Mouse (Mus musculus): ENCODE measurements around the gene Cenpa. TPM values are rescaled to one million over a fixed set of nuclear protein-coding genes. Genes with fewer than 3 reads are reported as not detected.

Cenpa gene
- polyA plus RNA-seq, 1 experiment from 2014 or later, result 160 TPM

- Histone ChIP-seq H3K4me2 (ENCODE audit: low read depth, low read length) (no peak overlapping the region), H3K9me3 (replicated peaks; ENCODE audit: control insufficient read depth, low read length) (no peaks in the 10 kb centered on the region), H3K36me3 (ENCODE audit: control insufficient read depth, insufficient read depth) (no peaks in the 10 kb centered on the region), H3K4me3 (ENCODE audit: low read depth, low read length) (no peak overlapping the region), H3K27ac (ENCODE audit: low read length) (no peak overlapping the region), H3K4me1 (ENCODE audit: control insufficient read depth, low read depth, low read length) (no peaks in the 10 kb centered on the region), H3K27me3 (ENCODE audit: control insufficient read depth, insufficient read depth, low read depth, low read length) (peaks cover 25% of the 10 kb centered on the region), H3K9ac (ENCODE audit: low read depth, low read length) (no peak overlapping the region)
- no peak for ATAC-seq (ENCODE audit: low read depth)
- 56% methylated on average over 10 of the region's 10 CpGs for WGBS (ENCODE audit: insufficient replicate concordance)
Observed at GRCm38 (mm10) chr5:30717991-30718703, 51.6 kb downstream of the Cenpa start.

- H3K27ac ChIP-seq (ENCODE audit: low read length), result no peak overlapping the region
- no peaks in the 10 kb centered on the region for H3K36me3 ChIP-seq (ENCODE audit: control insufficient read depth, insufficient read depth)
- no peak overlapping the region for H3K9ac ChIP-seq (ENCODE audit: low read depth, low read length)
- no peak overlapping the region for H3K4me3 ChIP-seq (ENCODE audit: low read depth, low read length)
- no peaks in the 10 kb centered on the region for H3K27me3 ChIP-seq (ENCODE audit: control insufficient read depth, insufficient read depth, low read depth, low read length)
- no peak for ATAC-seq (ENCODE audit: low read depth)
- whole genome bisulfite sequencing (ENCODE audit: insufficient replicate concordance), result 62% methylated on average over 8 of the region's 8 CpGs
- no peaks in the 10 kb centered on the region for H3K9me3 ChIP-seq (replicated peaks; ENCODE audit: control insufficient read depth, low read length)
- no peaks in the 10 kb centered on the region for H3K4me1 ChIP-seq (ENCODE audit: control insufficient read depth, low read depth, low read length)
- no peak overlapping the region for H3K4me2 ChIP-seq (ENCODE audit: low read depth, low read length)
Observed at GRCm38 (mm10) chr5:30721935-30722334, 55.4 kb downstream of the Cenpa start.

Small RNA genes lying within 50 kb of the gene (microRNA-seq; reads per million reads assigned to microRNA genes)
- gene Mir5625, result not detected

Other genes starting within 250 kb of the Cenpa start
- gene Otof, start 204.8 kb upstream of the Cenpa start, polyA plus RNA-seq (2015; fragmentation: Nextera tagmentation; extraction: Ambion mirVana), result not detected in 2 replicates
- not detected in 2 replicates for gene 1700001C02Rik, start 200.7 kb upstream of the Cenpa start, polyA plus RNA-seq (2015; fragmentation: Nextera tagmentation; extraction: Ambion mirVana)
- not detected in 2 replicates for gene Cib4, start 120.9 kb upstream of the Cenpa start, polyA plus RNA-seq (2015; fragmentation: Nextera tagmentation; extraction: Ambion mirVana)
- 0.13 and 0.47 TPM in 2 replicates for gene Kcnk3, start 78.6 kb upstream of the Cenpa start, polyA plus RNA-seq (2015; fragmentation: Nextera tagmentation; extraction: Ambion mirVana)
- gene Slc35f6, start 18.8 kb upstream of the Cenpa start, polyA plus RNA-seq (2015; fragmentation: Nextera tagmentation; extraction: Ambion mirVana), result 10.5 and 12.6 TPM in 2 replicates
- 0.32 and 0.37 TPM in 2 replicates for gene Dpysl5, start 44.8 kb downstream of the Cenpa start, polyA plus RNA-seq (2015; fragmentation: Nextera tagmentation; extraction: Ambion mirVana)
- gene Mapre3, start 147.9 kb downstream of the Cenpa start, polyA plus RNA-seq (2015; fragmentation: Nextera tagmentation; extraction: Ambion mirVana), result 2.0 and 3.3 TPM in 2 replicates
- gene Tmem214, start 201.2 kb downstream of the Cenpa start, polyA plus RNA-seq (2015; fragmentation: Nextera tagmentation; extraction: Ambion mirVana), result 40.1 and 41.7 TPM in 2 replicates
- gene Agbl5, start 221.9 kb downstream of the Cenpa start, polyA plus RNA-seq (2015; fragmentation: Nextera tagmentation; extraction: Ambion mirVana), result 5.7 and 6.1 TPM in 2 replicates
- 311 and 346 TPM in 2 replicates for gene Ost4, start 241.0 kb downstream of the Cenpa start, polyA plus RNA-seq (2015; fragmentation: Nextera tagmentation; extraction: Ambion mirVana)
- gene Emilin1, start 246.6 kb downstream of the Cenpa start, polyA plus RNA-seq (2015; fragmentation: Nextera tagmentation; extraction: Ambion mirVana), result 37.2 and 39.1 TPM in 2 replicates

Measured in liver, embryonic 16.5 days (tissue).